Mouse (Mus musculus) left cerebral cortex, adult 8-10 months (tissue): ENCODE data around the gene 4930432M17Rik. TPM values are rescaled to one million over a fixed set of nuclear protein-coding genes. Genes with fewer than 3 reads are reported as not detected.

Source experiments
- DNase-seq, 2 experiments: peaks; one replicate each; pipeline ENCODE4 v3.0.0; 2022; ENCODE audit warnings: low spot score in 2 of 2
- total RNA-seq, 4 experiments: library from RNA; stranded (reverse); gene quantifications; 2 replicates each; pipeline ENCODE4 v1.2.4; 2022

The 4930432M17Rik gene
- not detected for total RNA-seq

DNA sequence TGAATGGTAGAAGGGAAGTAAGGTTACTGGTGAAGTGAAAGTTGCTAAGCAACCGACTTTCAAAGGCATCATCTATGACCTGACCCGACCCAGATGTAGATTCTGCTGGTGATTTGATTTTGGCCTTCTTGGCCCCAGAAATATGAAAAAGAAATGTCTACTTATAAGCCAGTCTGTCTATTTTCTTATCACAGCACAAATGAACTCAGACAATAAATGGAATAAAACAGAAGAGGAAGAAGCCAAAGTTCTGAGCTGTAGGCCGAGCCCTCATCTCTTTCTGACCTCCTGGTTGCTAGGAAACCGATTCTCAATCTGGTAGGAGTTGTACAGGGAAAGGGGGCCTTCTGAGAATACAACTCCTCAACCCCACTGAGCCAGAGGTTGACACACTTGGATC is at the start of gene 4930432M17Rik:
Gene 4930432M17Rik (plus strand): TSS at position 301 of the 400 bp plus-strand sequence.
- no peak for DNase-seq

DNA sequence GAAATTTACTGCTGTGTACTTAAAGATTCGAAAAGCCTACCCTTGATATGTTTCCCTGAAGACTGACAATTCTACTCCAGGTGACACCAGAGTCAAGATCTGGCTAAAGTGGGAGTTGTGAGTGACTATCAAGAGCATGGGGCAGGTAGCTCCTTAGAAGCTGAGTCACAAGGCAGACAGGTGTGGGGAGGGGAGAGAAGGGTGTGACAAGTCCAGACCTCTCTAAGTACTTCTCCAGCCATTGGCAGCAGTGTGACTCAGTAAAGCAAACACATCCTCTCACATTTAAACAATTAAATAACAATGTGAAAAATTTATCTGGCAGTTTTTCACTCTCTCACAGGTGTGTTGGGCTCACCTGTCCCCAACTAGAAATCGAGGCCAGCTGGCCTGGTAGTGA is 44.9 kb upstream of the 4930432M17Rik start:
- no peak for DNase-seq

DNA sequence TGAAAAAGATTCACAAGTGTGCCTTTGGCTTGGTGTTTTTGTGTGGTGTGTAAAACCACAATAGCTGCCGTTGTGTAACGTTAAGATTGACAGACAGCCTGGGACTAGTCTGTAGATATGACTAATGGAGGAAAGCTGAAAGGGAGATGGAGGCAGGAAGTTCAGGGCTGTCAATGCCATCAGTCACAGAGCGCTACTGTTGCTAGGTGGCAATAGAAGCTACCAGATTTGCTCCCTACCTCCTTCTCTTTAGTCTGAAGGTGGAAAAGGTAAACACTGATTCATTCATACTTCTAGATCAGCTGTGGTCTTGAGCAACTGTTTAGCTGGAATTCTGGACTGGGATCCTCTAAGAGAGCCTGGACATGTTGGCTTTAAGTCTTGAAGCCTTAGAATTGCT is 44.3 kb upstream of the 4930432M17Rik start:
- no peak for DNase-seq

DNA sequence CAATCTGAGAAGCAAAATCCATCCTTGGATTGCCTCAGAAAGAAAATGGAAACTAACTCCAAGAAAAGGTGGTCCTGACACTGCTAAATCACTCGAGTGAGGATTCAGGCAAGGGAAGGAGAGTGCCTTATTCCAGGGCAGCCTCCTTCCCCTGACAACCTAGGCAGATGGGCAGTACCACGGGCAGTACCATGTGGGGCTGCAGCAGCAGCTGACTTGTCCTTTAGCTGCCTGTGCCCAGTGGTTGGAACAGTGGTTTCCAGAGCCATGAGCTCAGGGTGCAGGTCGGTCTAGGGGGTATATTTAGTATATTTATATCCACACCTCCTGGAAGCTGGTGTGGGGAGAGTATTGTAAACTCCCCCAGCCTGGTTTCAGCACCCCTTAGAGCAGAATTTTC is 42.3 kb upstream of the 4930432M17Rik start:
- no peak for DNase-seq

DNA sequence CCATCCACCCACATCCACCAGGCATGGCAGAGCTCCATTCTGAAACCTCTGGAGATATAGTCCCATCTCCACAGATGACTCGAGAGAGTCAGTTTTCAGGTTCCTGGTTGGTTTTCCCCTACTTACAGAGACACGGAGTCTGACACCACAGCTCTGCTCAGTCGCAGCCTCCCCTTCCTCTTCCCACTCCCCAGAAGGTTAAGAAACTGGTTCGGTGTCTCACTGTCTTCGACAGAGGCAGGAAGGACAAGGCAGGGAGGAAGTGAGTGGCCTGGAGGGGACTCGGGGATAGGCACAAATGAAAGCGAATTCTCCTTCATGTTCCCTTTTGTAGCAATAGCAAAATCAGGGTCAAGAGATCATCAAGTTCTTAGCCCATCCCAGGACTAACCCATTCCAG is 39.9 kb upstream of the 4930432M17Rik start:
- DNase-seq, result no peak

DNA sequence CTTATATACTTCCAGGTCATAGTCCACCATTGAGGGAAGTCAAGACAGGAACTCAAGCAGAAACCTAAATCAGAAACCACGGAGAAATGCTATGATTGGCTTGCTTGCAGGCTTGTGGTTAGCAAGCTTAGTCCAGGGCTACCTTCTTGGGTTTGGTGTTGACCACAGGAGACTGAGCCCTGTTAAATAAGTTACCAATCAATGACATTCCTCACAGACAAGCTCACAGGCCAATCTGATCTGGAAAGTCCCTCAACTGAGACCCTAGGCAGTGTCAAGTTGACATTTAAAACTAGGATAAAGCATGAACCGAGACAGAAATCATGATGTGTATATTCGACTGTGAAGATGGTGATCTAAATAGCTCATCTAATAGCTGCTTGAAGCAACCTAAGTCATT is 35.6 kb upstream of the 4930432M17Rik start:
- DNase-seq, result no peak

DNA sequence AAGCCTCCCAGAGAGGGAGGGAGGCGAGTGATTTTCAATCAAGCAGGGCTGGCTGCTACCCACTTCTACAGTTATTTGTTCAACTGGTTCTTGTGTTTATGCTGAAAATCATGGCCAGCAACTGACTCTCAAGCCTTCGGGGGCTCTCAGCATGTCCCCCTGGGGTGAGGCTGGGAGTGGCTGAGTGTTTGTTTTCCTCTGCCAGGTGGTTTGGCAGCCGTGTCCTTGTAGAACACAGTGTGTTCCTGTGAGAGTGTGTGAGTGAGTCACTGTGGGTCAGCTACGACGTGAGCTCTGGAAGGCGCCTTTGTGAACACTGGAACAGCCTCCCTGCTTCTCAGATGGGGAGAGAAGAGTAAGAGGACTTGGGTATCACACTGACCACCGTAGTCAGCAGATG is 35.1 kb upstream of the 4930432M17Rik start:
- DNase-seq, result no peak

DNA sequence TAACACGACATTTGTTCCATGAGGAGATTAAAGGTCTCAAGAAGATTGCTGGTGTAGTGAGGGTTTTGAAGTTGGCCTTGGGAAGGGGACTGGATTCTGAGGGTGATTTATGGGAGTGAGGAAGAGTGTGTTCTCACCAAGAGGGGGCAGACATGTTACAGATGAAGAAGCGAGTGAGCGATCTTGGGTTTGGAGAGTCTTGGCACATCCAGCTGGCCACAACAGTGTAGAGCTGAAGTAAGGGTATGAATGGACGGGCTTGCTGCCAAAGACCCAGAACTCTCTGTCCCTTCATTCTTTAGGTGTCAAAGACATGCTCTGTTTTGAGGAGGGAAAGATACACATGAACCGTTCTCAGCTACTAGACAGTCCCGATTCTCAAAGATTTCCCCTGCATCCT is 34.2 kb upstream of the 4930432M17Rik start:
- DNase-seq, result peak in 1 of 2 experiments; percentile 72

DNA sequence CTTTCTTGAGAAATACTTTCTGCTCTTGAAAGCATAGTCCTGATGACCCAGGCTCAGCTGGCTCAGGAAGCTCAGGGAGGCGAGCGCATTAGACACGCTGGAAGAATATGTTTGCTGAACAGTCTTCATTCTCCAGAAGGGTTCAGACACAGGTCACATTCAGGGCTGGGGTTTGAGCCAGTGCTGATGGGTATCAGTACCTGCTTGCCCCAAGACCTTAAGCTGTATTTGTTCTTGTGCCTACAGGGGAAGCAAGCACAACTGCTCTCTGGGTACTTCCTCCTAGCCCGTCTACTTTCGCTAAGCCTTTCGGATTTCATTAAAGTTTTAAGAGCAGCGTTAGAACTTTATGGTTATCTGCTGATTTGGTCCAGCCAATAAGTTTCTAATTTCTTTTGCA is 33.8 kb upstream of the 4930432M17Rik start:
- no peak for DNase-seq

DNA sequence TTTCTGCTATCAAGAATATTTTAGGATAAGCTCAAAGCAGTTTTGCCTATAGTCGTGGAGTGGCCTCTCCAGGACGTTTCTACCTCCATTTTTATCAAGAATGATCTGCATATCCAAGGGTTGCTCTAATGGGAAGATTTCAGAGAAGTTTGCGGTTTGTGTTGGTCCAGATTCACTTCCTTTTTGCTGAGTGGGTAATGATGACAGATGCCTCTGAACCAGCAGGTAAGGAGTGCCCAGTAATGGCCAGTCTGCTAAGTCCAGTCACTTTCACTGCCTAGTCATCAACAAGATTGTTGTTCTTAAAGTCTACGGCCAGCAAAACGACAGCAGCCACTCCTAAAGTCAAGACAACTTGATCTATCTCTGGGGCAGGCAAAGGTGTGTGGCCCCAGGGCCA is 32.8 kb upstream of the 4930432M17Rik start:
- no peak for DNase-seq

DNA sequence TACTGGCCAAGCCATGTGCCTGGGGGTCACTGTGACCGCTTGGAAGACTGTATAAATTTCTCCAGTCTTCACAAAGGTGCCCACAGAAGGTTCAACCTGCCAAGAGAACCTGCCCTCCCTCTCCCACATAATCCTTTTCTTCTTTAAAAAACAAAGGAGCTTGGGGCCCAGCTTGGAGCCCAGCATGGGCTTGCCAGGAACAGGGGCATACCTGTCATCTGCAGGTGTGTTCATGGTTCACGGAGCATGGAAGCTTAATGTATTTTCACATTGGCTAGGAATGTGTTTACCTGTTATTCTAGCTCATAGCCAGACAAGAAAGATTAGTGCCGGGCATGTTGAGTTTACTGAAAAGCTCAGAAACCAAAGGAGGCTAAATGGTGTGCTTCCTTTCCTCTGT is 32.3 kb upstream of the 4930432M17Rik start:
- no peak for DNase-seq

DNA sequence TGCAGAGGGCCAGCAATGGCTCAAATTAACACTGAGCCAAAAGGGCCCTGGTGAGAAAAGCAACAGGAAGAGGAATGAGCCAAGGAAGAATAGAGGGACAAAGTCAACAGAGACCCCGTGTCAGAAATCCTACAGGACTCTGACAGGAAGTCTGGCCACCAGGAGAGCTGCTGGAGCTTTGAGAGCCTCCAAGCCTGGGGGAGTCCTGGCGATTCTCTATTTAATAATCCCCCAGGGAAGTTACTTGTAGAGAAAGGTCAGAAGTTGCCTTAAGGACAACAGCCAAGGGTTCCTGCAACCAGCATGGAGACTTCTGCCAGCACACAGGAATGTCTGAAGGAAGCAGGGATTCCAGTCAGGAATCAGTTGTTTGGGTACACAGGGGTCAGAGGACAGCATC is 30.0 kb upstream of the 4930432M17Rik start:
- DNase-seq, result no peak

DNA sequence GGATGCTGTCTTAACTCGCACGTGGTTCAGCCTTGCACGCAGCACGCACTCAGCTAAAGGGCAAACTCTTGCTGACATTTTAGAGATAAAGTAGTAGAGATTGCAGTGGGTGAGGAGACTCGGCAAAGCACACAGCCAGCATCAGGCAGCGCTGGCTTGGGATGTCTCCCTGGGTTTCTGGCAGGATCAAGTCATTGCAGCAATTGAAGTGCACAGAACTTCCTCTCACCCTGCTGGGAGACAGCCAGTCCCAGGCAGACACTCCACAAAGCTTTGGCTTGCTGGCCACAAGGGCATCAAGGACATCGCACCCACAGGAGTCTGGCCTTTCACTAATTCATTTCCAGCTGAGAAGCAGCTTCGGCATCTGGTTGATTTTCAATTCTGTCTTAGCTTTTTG is 27.3 kb upstream of the 4930432M17Rik start:
- peak in 1 of 2 experiments; percentile 10 for DNase-seq

DNA sequence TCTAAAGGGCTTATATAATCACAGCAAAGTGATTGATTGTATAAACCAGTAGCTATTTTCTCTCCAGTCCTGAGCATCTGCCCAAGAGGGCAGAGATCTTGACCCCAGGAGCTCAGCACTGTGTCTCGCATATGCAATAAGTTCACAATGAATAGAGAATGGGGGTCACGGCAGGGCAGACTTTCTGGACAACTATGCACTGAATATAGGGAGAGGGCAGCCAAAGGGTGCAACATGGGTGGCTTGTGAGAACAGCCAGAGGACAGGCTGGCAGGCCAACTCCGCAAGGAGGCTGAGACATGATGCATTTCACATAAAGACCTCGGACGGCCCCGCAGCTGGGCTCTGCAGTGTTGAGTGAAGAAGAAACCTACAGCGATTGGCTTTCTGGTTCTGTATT is 25.1 kb upstream of the 4930432M17Rik start:
- no peak for DNase-seq

DNA sequence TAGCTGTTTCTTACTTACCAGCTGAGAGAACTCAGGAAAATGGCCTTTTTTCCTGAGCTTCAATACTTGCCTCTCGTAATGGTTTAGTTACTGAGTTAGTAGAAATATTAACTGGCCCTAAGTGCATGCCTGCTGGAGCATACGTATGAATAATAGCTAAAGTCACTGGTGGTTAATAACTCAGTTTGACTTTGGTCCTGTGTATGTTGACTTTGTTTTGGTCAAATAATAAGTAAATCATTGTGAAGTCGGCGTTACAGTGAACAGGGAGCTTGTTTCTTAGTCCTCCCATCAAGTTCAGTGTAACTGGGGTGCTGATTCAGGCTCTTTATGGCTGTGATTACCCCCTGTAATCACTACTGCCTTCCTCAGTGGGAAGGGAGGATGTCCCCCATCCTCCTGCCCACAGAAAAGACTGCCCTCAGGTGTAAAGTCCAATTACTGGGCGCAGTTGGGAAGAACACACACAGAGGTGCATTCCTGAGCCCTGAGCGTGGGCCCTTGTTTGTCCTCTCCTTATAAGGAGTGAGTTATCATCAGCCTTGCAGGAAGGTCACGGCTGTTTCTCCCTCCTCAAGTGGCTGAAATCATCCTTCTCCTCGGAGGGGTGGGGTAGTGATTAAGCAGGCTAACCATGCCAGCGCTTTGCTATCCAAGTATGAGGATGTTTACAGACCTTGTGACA is 24.1 kb upstream of the 4930432M17Rik start:
- no peak for DNase-seq

DNA sequence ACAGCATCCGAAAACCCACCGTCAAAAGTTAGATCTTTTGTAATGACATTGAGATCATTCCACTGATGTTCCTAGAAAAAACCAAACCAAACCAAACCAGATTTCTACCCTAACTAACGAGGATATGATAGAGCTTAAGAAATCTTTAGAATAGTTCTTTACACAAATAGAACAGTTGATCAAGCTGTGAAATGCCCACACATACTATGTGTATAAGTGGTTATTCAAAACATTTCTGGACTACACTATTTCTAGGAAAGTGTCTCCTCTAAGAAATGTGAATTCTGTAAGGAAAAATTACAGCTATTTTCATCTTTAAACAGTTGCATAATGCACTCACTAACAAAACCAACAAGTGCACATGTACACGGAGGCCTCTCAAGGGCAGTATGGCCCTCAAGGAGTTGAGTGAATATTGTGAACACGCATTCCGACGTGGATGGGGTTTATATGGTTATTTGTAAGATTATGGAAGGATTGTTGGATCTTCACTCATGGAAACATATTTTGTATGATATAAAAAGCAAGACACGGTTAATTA is 22.3 kb upstream of the 4930432M17Rik start:
- DNase-seq, result no peak

DNA sequence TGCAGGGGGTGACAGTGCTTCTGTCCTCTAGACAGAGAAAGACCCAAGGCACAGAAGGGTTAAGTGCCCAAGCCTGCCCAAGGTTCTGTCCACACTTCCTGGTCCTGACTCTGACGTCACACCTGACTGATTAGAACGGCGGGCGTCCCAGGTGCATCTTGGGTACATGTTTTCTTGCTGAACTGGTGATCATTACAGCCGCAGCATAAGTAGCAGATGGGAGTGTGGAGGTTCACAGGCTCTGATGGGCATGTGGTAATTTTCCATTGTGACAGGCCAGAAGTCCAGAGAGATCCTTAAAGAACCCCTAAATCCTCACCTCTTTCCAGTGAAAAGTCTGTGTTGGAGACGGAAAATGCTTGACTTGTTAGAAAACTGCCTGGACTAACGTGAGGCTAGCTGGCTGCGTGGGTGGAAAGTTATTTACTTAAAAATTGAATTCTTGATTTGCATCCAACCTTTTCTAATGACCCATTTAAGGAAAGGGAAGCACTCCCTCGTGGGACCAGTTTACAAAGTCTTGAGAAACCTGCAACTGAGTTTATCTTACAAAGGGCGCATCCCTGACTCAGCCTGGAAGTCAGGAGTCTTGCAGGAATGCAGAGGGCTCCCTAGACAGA is 20.4 kb upstream of the 4930432M17Rik start:
- no peak for DNase-seq

DNA sequence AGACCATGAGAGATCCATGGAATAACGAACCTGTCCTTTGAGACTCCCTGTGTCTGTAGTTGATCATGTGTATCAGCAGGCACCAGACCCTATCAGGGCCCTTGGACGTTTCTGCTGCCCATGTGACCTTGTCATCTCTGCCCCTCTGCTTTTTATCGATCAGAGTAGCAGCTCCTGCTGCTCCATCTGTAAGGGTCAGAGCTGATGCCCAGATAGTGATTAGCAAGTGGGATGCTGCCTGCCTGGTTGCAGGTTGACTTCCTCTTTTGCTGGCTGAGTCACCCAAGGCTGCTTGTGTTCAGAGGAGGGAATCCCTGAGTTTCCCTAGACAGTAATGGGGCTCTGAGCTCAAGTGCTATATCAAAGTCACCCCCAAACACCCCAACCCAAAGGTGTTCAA is 18.9 kb upstream of the 4930432M17Rik start:
- DNase-seq, result no peak

DNA sequence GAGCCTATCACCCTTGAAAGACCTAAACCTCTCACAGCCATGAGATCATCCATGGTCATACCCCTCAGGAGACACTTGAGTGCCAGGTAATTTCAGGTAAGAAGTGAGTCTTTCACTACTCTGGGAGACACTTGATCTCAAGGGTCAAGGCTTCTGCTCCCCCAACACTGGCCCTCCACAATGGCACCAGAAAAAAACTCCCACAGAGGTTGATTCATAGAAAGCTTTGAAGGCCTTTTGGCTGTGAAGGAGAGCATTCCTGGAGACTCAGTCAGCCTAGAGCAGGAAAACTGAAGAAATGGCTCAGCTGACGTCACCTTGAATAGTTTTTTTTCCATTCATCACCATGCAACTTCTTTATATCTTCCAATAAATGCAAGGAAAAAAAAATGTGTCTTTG is 18.4 kb upstream of the 4930432M17Rik start:
- DNase-seq, result no peak

DNA sequence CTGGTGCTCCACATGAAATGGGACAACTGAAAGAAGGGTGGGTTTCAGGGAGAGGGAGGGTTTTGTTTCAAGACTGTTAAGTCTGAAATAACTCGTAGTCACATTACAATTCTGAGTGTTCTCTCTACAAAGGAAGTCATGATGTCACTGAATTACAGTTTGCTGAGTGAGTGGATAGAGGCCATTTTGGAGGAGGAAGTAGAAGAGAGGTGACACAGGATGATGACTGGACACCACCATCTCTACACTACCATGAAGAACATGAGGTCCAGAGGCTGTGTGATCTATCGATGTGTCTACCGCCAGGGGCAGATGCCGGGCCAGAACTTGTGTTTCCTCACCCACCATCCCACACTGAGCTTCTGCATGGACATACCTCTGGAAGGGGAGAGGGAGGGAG is 13.6 kb upstream of the 4930432M17Rik start:
- DNase-seq, result no peak

DNA sequence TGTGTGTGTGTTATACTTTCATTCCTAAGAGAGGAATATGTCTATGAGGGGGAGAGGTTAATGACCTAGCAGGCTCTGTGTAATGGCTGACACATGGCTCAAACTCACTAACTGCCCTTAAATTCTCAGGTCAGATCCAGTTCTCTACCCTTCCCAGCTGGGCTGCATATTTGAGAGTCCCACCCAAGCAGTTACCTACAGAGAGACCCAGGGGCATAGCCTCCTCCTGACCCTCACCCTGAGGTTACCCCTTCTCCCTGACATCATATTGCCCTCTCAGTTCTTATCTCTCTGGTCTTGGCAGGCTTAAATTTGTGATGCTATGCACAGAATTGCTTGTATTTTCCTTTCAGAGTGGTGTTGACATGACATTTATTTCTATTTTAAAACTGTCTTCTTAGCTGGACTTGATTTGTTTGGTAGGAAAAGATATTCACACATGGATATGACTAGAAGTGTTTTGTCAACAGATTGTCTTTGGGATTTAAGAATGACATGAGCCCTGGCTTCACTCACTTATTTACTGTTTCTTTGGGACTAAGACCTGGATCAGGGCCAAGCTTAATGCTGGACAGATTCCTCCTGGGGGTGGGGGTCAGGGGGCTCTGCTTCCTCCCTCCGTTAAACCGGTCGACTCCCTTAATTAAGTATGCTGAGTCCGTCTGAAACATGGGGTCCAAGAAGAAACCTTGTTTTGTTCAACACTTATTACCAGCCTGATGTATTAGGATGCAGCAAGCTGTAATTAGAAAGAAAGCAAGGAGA is 7.7 kb upstream of the 4930432M17Rik start:
- DNase-seq, result no peak

DNA sequence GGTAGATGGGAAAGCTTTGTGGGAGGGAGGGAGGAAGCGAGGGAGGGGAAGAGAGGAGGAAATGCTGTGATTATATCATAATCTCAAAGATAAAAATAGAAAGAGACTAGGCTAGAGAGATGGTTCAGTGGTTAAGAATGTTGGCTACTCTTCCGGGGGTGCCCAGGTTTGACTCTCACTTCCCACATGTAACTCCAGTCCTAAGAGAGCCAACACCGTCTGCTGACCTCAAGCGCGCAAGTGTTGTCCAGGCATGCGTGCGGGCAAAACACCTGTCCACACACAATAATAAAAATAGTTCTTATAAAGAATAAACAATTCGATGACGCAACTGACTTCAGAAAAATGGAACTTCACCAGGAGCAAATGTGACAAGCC is 7.1 kb upstream of the 4930432M17Rik start:
- no peak for DNase-seq
